Mouse (Mus musculus): ENCODE data around the gene Tet2.

- TF ChIP-seq CTCF (IDR thresholded peaks at IDR 0.05 in 2 of 3, conservative IDR thresholded peaks at IDR 0.05 in 1 of 3; ENCODE audit: control insufficient read depth in 1 of 3, insufficient read depth in 1 of 3, low read depth in 2 of 3, low read length in 3 of 3, poor library complexity in 1 of 3, severe bottlenecking in 1 of 3) (no peak), TAL1 (IDR thresholded peaks at IDR 0.05; ENCODE audit: low read length) (no peak), POLR2A (IDR thresholded peaks at IDR 0.05; ENCODE audit: control insufficient read depth in 1 of 2, insufficient read depth in 1 of 2, low read depth in 1 of 2, low read length in 2 of 2, poor library complexity in 1 of 2) (no peak), EP300 (IDR thresholded peaks at IDR 0.05; ENCODE audit: low read depth in 1 of 2, low read length in 2 of 2) (no peak), USF2 (IDR thresholded peaks at IDR 0.05; ENCODE audit: borderline replicate concordance in 1 of 2, insufficient read depth in 1 of 2, low read depth in 1 of 2, low read length in 2 of 2) (no peak), USF1 (IDR thresholded peaks at IDR 0.05; ENCODE audit: low read depth, low read length) (no peak), MEF2A (IDR thresholded peaks at IDR 0.05; ENCODE audit: extremely low read depth, insufficient replicate concordance, low read depth, low read length, poor library complexity, severe bottlenecking) (no peak), NELFE (IDR thresholded peaks at IDR 0.05; ENCODE audit: low read depth, low read length) (no peak), GATA1 (IDR thresholded peaks at IDR 0.05; ENCODE audit: low read depth, low read length) (no peak)
These were observed 2.9 kb downstream of the Tet2 start for GRCm38 (mm10) chr3:133542084-133542483.
